Mouse (Mus musculus): ENCODE results near the gene Atxn1. TPM values are rescaled to one million over a fixed set of nuclear protein-coding genes. Genes with fewer than 3 reads are reported as not detected.

Atxn1 gene
- polyA plus RNA-seq, 1 experiment from 2014 or later, result 8.1 TPM

GRCm38 (mm10) chr13:45684891-45685311, 279.9 kb downstream of the Atxn1 start:
- peak overlapping the region; percentile 74 for H3K27ac ChIP-seq
- peak; percentile 31; the same call in 1 of the 2 replicates for ATAC-seq (replicated peaks; ENCODE audit: insufficient number of reproducible peaks, insufficient read depth, low FRiP score, low read depth)
- H3K9ac ChIP-seq, result no peak overlapping the region

GRCm38 (mm10) chr13:45683991-45684390, 280.8 kb downstream of the Atxn1 start:
- no peak overlapping the region for H3K27ac ChIP-seq

More at GRCm38 (mm10) chr13:45684891-45685311, 279.9 kb downstream of the Atxn1 start:
- Histone ChIP-seq H3K4me1 (replicated peaks) (peaks cover 30% of the 10 kb centered on the region), H3K27me3 (no peaks in the 10 kb centered on the region), H3K36me3 (no peaks in the 10 kb centered on the region), H3K4me2 (no peak overlapping the region), H3K4me3 (no peak overlapping the region), H3K9me3 (replicated peaks) (no peaks in the 10 kb centered on the region)
- WGBS, result 31% methylated on average over 4 of the region's 4 CpGs

GRCm38 (mm10) chr13:45681196-45681595, 283.6 kb downstream of the Atxn1 start:
- H3K9ac ChIP-seq, result no peak overlapping the region
- H3K4me2 ChIP-seq, result peak overlapping the region; percentile 4
- no peaks in the 10 kb centered on the region for H3K27me3 ChIP-seq
- no peak overlapping the region for H3K4me3 ChIP-seq
- H3K9me3 ChIP-seq (replicated peaks), result no peaks in the 10 kb centered on the region
- no peaks in the 10 kb centered on the region for H3K36me3 ChIP-seq
- peaks cover 35% of the 10 kb centered on the region for H3K4me1 ChIP-seq (replicated peaks)
- no peak for ATAC-seq (replicated peaks; ENCODE audit: insufficient number of reproducible peaks, insufficient read depth, low FRiP score, low read depth)
- H3K27ac ChIP-seq, result peak overlapping the region; percentile 56
- WGBS, result 63% methylated on average over 5 of the region's 5 CpGs

More at GRCm38 (mm10) chr13:45683991-45684390, 280.8 kb downstream of the Atxn1 start:
- H3K4me3 ChIP-seq, result no peak overlapping the region
- no peak overlapping the region for H3K9ac ChIP-seq
- H3K27me3 ChIP-seq, result no peaks in the 10 kb centered on the region
- no peak for ATAC-seq (replicated peaks; ENCODE audit: insufficient number of reproducible peaks, insufficient read depth, low FRiP score, low read depth)
- no peak overlapping the region for H3K4me2 ChIP-seq
- no peaks in the 10 kb centered on the region for H3K9me3 ChIP-seq (replicated peaks)
- no peaks in the 10 kb centered on the region for H3K36me3 ChIP-seq
- H3K4me1 ChIP-seq (replicated peaks), result peaks cover 30% of the 10 kb centered on the region
- 75% methylated on average over 3 of the region's 3 CpGs for WGBS

- 64% methylated on average over 5 of the region's 5 CpGs for WGBS
- H3K9me3 ChIP-seq (replicated peaks), result no peaks in the 10 kb centered on the region
- H3K27ac ChIP-seq, result peak overlapping the region; percentile 57
- ATAC-seq (replicated peaks; ENCODE audit: insufficient number of reproducible peaks, insufficient read depth, low FRiP score, low read depth), result no peak
- H3K4me3 ChIP-seq, result no peak overlapping the region
- H3K9ac ChIP-seq, result no peak overlapping the region
- H3K4me2 ChIP-seq, result no peak overlapping the region
- no peaks in the 10 kb centered on the region for H3K27me3 ChIP-seq
- H3K4me1 ChIP-seq (replicated peaks), result peaks cover 30% of the 10 kb centered on the region
- H3K36me3 ChIP-seq, result no peaks in the 10 kb centered on the region
Observed at GRCm38 (mm10) chr13:45680651-45681050, 284.2 kb downstream of the Atxn1 start.

GRCm38 (mm10) chr13:45679096-45679495, 285.7 kb downstream of the Atxn1 start:
- no peak for ATAC-seq (replicated peaks; ENCODE audit: insufficient number of reproducible peaks, insufficient read depth, low FRiP score, low read depth)
- Histone ChIP-seq H3K36me3 (no peaks in the 10 kb centered on the region), H3K27me3 (no peaks in the 10 kb centered on the region), H3K4me3 (no peak overlapping the region), H3K27ac (no peak overlapping the region), H3K9ac (no peak overlapping the region), H3K4me2 (no peak overlapping the region), H3K9me3 (replicated peaks) (no peaks in the 10 kb centered on the region), H3K4me1 (replicated peaks) (peaks cover 17% of the 10 kb centered on the region)
- WGBS, result 94% methylated on average over 1 of the region's 1 CpGs

- no peak overlapping the region for H3K4me2 ChIP-seq
- H3K36me3 ChIP-seq, result no peaks in the 10 kb centered on the region
- no peak overlapping the region for H3K27ac ChIP-seq
- no peak for ATAC-seq (replicated peaks; ENCODE audit: insufficient number of reproducible peaks, insufficient read depth, low FRiP score, low read depth)
- H3K4me1 ChIP-seq (replicated peaks), result peaks cover 9% of the 10 kb centered on the region; the same call in 1 of the 2 replicates
- WGBS, result 30% methylated on average over 2 of the region's 2 CpGs
- H3K9me3 ChIP-seq (replicated peaks), result no peaks in the 10 kb centered on the region
- no peak overlapping the region for H3K4me3 ChIP-seq
- H3K27me3 ChIP-seq, result no peaks in the 10 kb centered on the region
- H3K9ac ChIP-seq, result no peak overlapping the region
Observed at GRCm38 (mm10) chr13:45672628-45673027, 292.2 kb downstream of the Atxn1 start.

GRCm38 (mm10) chr13:45669969-45670368, 294.8 kb downstream of the Atxn1 start:
- no peak overlapping the region for H3K27ac ChIP-seq
- H3K27me3 ChIP-seq, result no peaks in the 10 kb centered on the region
- no peak overlapping the region for H3K4me2 ChIP-seq
- WGBS, result 73% methylated on average over 11 of the region's 11 CpGs
- H3K4me1 ChIP-seq (replicated peaks), result no peaks in the 10 kb centered on the region
- H3K9me3 ChIP-seq (replicated peaks), result no peaks in the 10 kb centered on the region
- no peak for ATAC-seq (replicated peaks; ENCODE audit: insufficient number of reproducible peaks, insufficient read depth, low FRiP score, low read depth)
- no peak overlapping the region for H3K9ac ChIP-seq
- no peak overlapping the region for H3K4me3 ChIP-seq
- H3K36me3 ChIP-seq, result no peaks in the 10 kb centered on the region

GRCm38 (mm10) chr13:45662852-45663251, 302.0 kb downstream of the Atxn1 start:
- no peak overlapping the region for H3K4me2 ChIP-seq
- 91% methylated on average over 10 of the region's 10 CpGs for WGBS
- H3K4me3 ChIP-seq, result no peak overlapping the region
- H3K9me3 ChIP-seq (replicated peaks), result no peaks in the 10 kb centered on the region
- H3K27ac ChIP-seq, result no peak overlapping the region
- H3K9ac ChIP-seq, result no peak overlapping the region
- H3K4me1 ChIP-seq (replicated peaks), result peaks cover 5% of the 10 kb centered on the region
- no peak for ATAC-seq (replicated peaks; ENCODE audit: insufficient number of reproducible peaks, insufficient read depth, low FRiP score, low read depth)
- no peaks in the 10 kb centered on the region for H3K36me3 ChIP-seq
- H3K27me3 ChIP-seq, result no peaks in the 10 kb centered on the region

- WGBS, result 69% methylated on average over 3 of the region's 3 CpGs
Observed at GRCm38 (mm10) chr13:45662216-45662615, 302.6 kb downstream of the Atxn1 start.

GRCm38 (mm10) chr13:45661283-45662185, 303.3 kb downstream of the Atxn1 start:
- Histone ChIP-seq H3K9me3 (replicated peaks) (no peaks in the 10 kb centered on the region), H3K27me3 (no peaks in the 10 kb centered on the region), H3K4me3 (no peak overlapping the region), H3K36me3 (no peaks in the 10 kb centered on the region), H3K27ac (no peak overlapping the region), H3K4me1 (replicated peaks) (peaks cover 5% of the 10 kb centered on the region), H3K9ac (no peak overlapping the region), H3K4me2 (no peak overlapping the region)
- ATAC-seq (replicated peaks; ENCODE audit: insufficient number of reproducible peaks, insufficient read depth, low FRiP score, low read depth), result no peak
- WGBS, result 75% methylated on average over 12 of the region's 12 CpGs

More at GRCm38 (mm10) chr13:45662216-45662615, 302.6 kb downstream of the Atxn1 start:
- Histone ChIP-seq H3K9ac (no peak overlapping the region), H3K36me3 (no peaks in the 10 kb centered on the region), H3K27me3 (no peaks in the 10 kb centered on the region), H3K4me2 (no peak overlapping the region), H3K27ac (no peak overlapping the region), H3K9me3 (replicated peaks) (no peaks in the 10 kb centered on the region), H3K4me1 (replicated peaks) (peaks cover 5% of the 10 kb centered on the region), H3K4me3 (no peak overlapping the region)
- no peak for ATAC-seq (replicated peaks; ENCODE audit: insufficient number of reproducible peaks, insufficient read depth, low FRiP score, low read depth)

- no peaks in the 10 kb centered on the region for H3K27me3 ChIP-seq
- 74% methylated on average over 4 of the region's 4 CpGs for WGBS
- H3K4me1 ChIP-seq (replicated peaks), result peaks cover 5% of the 10 kb centered on the region
- no peaks in the 10 kb centered on the region for H3K9me3 ChIP-seq (replicated peaks)
- no peak overlapping the region for H3K4me2 ChIP-seq
- no peak for ATAC-seq (replicated peaks; ENCODE audit: insufficient number of reproducible peaks, insufficient read depth, low FRiP score, low read depth)
- no peaks in the 10 kb centered on the region for H3K36me3 ChIP-seq
- H3K27ac ChIP-seq, result no peak overlapping the region
- no peak overlapping the region for H3K9ac ChIP-seq
- H3K4me3 ChIP-seq, result no peak overlapping the region
Observed at GRCm38 (mm10) chr13:45659813-45660212, 305.0 kb downstream of the Atxn1 start.
